Mouse (Mus musculus) Patski (cell line): Measurements from ENCODE around the gene Otud3. TPM values are rescaled to one million over a fixed set of nuclear protein-coding genes. Genes with fewer than 3 reads are reported as not detected.
"Not testable (repeated sequence)": the region's sequence is repeated elsewhere in the genome, so short reads cannot be mapped to it uniquely, and the experiment has no call there.

Source experiments
- ATAC-seq: fragments of 100-300 bp; one replicate; pipeline ENCODE4 v1.8.0; 2021
- CTCF ChIA-PET: fragments of 350-600 bp; sonication (Branson Sonifier 250); formaldehyde crosslinking; loops from one replicate; lab custom pipeline; 2022; ENCODE audit warnings: inconsistent platforms; lab: Charles Lee
- POLR2A ChIA-PET: fragments of 350-600 bp; sonication (Branson Sonifier 250); formaldehyde crosslinking; loops from one replicate; lab custom pipeline; 2022; ENCODE audit warnings: antibody characterized with exemption, inconsistent platforms; lab: Charles Lee
- DNase-seq: peaks from one replicate; pipeline ENCODE4 v3.0.0-alpha.2; 2011; ENCODE audit warnings: low read depth, low spot score
- H3K27me3 ChIP-seq: fragments of 371-371 bp; one replicate; pipeline ENCODE4 v1.5.1; 2021
- CTCF ChIP-seq: fragments of 100-300 bp; IDR thresholded peaks from one replicate; pipeline ENCODE4 v1.5.1; 2021
- in situ Hi-C: fragments of 300-500 bp; cut with MboI; formaldehyde crosslinking; loops from 3 replicates; pipeline ENCODE4 v1.11.1; 2018; ENCODE audit warnings: low pct_unique_long_range_greater_than_20kb, mixed read lengths
- polyA plus RNA-seq: library from polyadenylated mRNA; unstranded; gene quantifications from one replicate; pipeline ENCODE4 v1.2.3, GENCODE M21; 2021

Otud3 gene
- polyA plus RNA-seq, 1 experiment from 2014 or later: 10.5 TPM

DNA sequence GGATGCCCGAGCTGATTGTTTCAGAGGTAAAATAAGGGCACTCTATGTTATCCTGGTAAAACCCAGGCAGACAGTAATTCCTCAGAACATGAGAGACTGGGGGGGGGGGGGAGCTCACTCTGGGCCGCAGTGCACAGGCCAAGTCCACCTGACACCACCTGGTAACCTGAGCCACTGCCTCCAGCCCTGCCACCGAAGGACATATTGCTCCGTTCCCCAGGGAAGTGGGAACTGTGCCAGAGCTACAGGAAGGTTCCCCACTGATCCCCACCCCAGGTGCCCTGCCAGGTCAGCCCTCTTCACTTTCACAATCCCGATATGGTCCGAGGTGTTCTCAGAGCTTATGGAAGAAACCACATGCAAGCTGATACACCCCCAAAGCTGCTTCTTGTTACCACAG lies 21.1 kb downstream of the Otud3 start:
- POLR2A ChIA-PET: no interaction called here
- no peak for ATAC-seq
- in situ Hi-C loops: no loop called here

DNA sequence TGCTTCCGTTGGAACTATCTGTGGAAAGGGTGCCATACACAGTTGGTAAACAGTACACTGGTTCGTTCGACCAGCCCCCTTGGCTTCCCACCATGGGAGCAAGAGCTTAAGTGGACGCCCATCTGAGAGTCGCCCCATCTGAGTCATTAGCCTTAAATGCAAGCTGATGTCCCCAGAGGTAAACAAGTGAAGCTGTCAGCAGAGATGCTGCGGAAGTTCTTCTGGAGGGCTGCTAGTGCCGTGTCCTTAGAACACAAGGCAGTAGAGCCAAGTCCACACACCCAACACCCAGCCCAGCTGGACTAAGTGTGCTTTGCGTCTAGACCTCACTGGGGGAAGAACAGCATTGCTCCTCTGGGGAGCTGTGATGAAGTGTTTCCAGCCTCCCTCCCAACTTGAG lies 24.1 kb downstream of the Otud3 start:
- no peak for TF ChIP-seq CTCF
- ChIA-PET CTCF (no interaction called here), POLR2A (interaction anchor here (0.7 kb wide), 1 partner anchor 123 kb away, joined by 3 read pairs; no protein-coding TSS in a partner anchor)
- in situ Hi-C loops: no loop called here
- DNase-seq: no peak
- no peak for ATAC-seq
- H3K27me3 ChIP-seq: no peaks in the 10 kb centered on the region

More for the DNA sequence above, 21.1 kb downstream of the Otud3 start:
- no peak for TF ChIP-seq CTCF
- CTCF ChIA-PET: no interaction called here
- H3K27me3 ChIP-seq: no peaks in the 10 kb centered on the region
- DNase-seq: no peak

DNA sequence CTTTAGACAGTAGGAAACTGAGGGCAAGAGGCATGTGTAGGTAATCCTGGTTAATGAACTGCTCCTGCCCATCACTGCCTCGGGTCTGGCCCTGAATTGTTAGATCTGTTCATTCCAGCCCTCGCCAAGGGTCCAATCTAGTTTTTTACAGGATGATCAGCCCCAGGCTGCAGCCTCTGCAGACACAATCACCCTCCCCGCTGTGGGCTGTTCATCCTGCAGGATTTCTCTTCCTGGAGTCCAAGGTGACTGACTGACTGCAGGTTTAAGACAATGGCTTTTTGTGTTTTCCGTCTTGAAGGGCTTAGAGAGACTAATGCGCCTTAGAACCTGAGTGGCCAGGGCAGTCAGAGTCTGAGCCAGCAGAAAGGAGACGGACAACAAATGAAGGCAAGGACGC lies 24.6 kb downstream of the Otud3 start:
- in situ Hi-C loops: no loop called here
- POLR2A ChIA-PET: no interaction called here

DNA sequence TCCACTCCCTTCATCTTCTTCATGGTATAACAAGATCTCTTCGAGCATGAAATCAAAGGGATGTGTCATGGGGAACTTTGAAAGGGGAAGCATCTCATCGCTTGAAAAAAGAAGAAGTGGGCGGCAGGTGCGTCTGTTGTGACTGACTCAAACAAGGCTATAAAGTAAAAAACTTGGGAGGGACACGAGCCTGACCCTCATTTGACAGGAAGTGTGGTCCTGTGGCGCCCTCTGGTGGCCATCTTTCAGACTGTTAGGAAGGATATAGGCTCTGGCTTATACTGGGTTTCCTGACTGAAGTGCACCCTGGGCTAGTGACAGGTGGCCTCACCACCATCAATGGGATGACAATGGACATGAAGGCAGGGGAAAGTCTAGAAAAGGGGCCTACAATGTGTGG lies 29.5 kb downstream of the Otud3 start:
- POLR2A ChIA-PET: no interaction called here
- in situ Hi-C loops: no loop called here

More for the DNA sequence above, 24.6 kb downstream of the Otud3 start:
- no peak for TF ChIP-seq CTCF
- DNase-seq (no peak), ATAC-seq (no peak)
- CTCF ChIA-PET: no interaction called here
- no peaks in the 10 kb centered on the region for H3K27me3 ChIP-seq

DNA sequence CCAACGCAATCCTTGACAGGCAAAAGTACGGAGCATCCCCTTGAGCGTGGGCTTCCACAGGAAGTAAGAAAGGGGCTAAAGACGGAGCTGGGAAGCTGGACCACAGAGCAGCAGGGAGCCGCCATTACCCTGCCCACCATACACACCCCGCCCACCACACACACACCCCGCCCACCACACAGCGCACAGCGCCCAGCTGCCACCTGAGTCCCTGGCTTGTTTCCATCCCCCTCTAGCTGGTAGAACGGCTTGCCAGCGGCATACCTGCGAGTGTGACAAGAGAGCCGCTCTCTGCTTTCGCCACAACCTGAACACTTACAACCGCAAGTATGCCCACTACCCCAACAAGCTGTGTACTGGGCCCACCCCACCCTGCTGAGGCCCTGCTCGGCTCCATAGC lies 31.6 kb downstream of the Otud3 start:
- H3K27me3 ChIP-seq: no peaks in the 10 kb centered on the region
- POLR2A ChIA-PET: no interaction called here
- ATAC-seq (no peak), DNase-seq (no peak)
- CTCF ChIA-PET: interaction anchor here (0.7 kb wide), 1 partner anchor 26 kb away, joined by 3 read pairs; no protein-coding TSS in a partner anchor
- in situ Hi-C loops: no loop called here
- no peak for TF ChIP-seq CTCF

More for the DNA sequence above, 29.5 kb downstream of the Otud3 start:
- no peak for TF ChIP-seq CTCF
- H3K27me3 ChIP-seq: no peaks in the 10 kb centered on the region
- ATAC-seq (no peak), DNase-seq (peak; percentile 10)
- CTCF ChIA-PET: interaction anchor here (0.8 kb wide), 1 partner anchor 28 kb away, joined by 3 read pairs; no protein-coding TSS in a partner anchor

DNA sequence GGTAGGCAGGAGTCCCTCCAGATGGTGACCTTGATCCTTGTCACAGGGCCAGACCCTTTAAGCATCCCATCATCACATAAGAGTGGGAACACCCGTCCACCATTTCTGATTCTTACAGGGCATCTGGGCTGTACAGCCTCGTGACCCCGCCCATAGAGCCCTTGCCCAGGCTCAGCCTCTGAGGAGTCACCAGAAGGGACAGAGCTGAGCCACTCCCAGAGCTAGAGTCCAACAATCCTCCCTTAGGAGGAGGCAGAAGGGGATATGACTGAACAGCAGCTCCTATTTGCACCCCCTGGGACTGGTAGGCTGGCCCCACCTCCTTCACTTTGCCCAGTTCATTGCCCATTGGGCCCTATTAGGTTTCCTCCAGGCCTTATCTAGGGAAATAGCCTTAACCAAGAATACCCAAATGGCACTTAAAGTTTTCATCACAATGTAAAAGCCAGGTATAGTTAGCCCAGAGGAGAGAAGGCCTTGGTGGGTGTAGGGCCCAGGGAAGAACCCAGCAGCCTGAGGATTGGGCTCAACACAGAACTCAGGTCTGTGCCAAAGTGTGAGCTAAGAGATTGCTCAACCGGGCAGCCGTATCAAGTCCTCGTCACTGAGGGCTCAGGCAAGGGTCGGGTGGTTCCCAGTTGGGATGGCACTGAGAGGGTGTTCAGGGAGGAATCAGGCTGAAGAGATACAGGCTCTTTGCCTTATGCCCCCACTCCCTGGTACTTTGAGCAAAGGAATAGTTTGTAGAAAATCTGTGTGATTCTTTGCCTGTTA lies 32.7 kb downstream of the Otud3 start:
- CTCF ChIA-PET: no interaction called here
- in situ Hi-C loops: no loop called here
- DNase-seq (no peak), ATAC-seq (no peak)
- POLR2A ChIA-PET: no interaction called here
- no peak for TF ChIP-seq CTCF
- H3K27me3 ChIP-seq: no peaks in the 10 kb centered on the region

DNA sequence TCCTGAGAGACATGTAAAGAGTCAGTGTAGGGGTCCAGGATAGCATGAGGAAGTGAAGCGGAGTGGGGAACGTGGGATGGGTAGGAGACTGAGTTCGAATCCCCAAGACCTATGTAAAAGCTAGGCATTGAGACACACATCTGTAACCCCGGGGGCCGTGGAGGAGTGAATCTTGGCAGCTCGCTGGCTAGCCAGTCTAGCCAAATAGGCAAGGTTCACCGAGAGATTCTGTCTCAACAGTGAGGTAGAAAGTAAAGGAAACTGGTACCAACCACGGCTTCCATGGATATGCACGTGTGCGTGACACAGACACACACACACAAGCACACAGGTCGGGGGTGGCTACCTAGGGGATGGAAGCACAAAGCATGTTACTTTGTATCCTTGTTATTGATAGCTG lies 33.9 kb downstream of the Otud3 start:
- in situ Hi-C loops: no loop called here
- ChIA-PET POLR2A (no interaction called here), CTCF (no interaction called here)
- ATAC-seq: no peak
- DNase-seq: no peak
- H3K27me3 ChIP-seq: no peaks in the 10 kb centered on the region
- no peak for TF ChIP-seq CTCF

DNA sequence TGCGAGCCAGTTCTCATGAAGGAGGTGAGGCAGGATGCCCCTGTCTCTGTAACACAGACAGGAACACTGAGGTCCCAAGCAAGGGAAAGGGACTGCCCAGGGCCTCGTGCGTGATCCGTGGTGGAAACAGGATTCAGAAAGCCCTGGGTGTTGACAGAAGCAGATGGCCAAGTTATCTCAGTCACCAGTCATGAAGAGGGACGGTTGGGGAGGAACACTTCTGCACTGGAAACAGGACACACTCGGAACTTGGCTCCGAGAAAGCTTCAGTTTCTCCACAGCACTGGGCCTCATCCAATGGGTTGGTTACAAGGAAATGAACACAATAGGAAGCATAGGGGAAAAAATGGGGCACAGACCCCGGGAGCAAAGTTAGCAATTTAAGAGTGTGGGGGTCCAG lies 35.0 kb downstream of the Otud3 start:
- no peak for TF ChIP-seq CTCF
- in situ Hi-C loops: no loop called here
- ChIA-PET CTCF (no interaction called here), POLR2A (no interaction called here)
- no peak for DNase-seq
- no peak for ATAC-seq
- H3K27me3 ChIP-seq: no peaks in the 10 kb centered on the region

DNA sequence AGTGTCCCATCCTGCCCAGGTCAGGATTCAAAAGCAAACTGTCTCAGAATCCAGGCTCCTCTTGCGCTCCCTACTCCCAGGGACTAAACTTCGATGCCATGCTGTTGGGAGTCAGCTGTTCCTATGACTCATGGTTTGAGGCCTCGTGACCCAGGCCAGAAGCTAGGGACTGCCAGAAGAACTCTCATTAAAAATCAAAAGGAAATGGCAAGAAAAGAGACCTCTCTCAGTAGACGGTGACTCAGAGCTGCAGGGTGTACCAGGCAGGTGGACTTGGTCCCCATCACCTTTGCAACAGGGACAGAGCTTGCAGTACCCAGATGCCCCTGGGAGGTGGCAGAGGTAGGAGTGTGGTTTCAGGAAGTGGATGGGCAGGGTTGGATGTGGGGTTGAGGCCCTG lies 36.0 kb downstream of the Otud3 start, which contains the start of gene Pla2g2e:
Gene Pla2g2e, plus strand, starts transcription at position 212 of the 400 bp plus-strand sequence.
- in situ Hi-C loops: no loop called here
- DNase-seq (no peak), ATAC-seq (no peak)
- CTCF ChIA-PET: interaction anchor here (1.3 kb wide), 1 partner anchor 12 kb away, joined by 4 read pairs; no protein-coding TSS in a partner anchor
- POLR2A ChIA-PET: no interaction called here
- H3K27me3 ChIP-seq: no peaks in the 10 kb centered on the region
- TF ChIP-seq CTCF: no peak

DNA sequence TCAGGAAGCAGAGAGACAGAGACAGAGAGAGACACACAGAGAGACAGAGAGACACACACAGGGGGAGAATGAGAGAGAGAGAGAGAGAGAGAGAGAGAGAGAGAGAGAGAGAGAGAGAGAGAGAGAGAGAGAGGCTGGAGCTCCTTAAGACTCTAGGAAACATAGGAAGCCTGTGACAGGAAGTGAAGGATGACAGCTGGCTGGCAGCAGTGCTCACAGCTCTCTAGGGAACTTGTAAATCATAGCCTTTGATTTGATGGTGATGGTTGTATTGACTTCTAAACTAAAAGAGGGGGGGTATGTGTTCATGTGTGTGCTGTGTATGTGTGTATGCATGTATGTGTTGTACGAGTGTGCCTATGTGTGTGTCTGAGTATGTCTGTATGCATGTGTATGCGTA lies 37.8 kb downstream of the Otud3 start:
- no peaks in the 10 kb centered on the region for H3K27me3 ChIP-seq
- in situ Hi-C loops: no loop called here
- ATAC-seq: no peak
- POLR2A ChIA-PET: no interaction called here
- no peak for TF ChIP-seq CTCF
- CTCF ChIA-PET: no interaction called here
- no peak for DNase-seq

DNA sequence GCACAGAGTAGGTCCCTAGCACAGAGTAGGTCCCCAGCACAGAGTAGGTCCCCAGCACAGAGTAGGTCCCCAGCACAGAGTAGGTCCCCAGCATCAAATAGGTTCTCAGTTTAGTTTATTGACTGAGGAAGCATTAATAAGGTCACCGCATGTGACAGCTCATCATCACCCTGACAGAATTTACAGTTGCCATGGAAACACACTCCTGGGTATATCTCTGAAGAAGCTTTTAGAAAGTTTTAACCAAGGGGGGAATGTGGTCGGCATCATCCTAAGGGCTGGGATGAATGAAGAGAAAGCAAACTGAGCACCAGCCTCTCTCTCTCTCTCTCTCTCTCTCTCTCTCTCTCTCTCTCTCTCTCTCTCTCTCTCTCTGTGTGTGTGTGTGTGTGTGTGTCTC lies 38.5 kb downstream of the Otud3 start:
- CTCF ChIA-PET, DNase-seq, POLR2A ChIA-PET, in situ Hi-C loops, ATAC-seq, H3K27me3 ChIP-seq: not testable (repeated sequence)
